Mouse (Mus musculus) lung, postnatal 14 days (tissue): ENCODE measurements around the gene Nsg2.

Experiments used
- DNase-seq: peaks from one replicate; pipeline ENCODE4 v3.0.0; 2021

Gene Nsg2

GRCm38 (mm10) chr11:32087779-32088442, 87.6 kb downstream of the Nsg2 start:
- no peak for DNase-seq

GRCm38 (mm10) chr11:32095793-32096192, 95.5 kb downstream of the Nsg2 start:
- DNase-seq = no peak

GRCm38 (mm10) chr11:32096346-32096745, 96.1 kb downstream of the Nsg2 start:
- DNase-seq = no peak

GRCm38 (mm10) chr11:32101059-32101632, 100.9 kb downstream of the Nsg2 start:
- no peak for DNase-seq

- no peak for DNase-seq
Measured at GRCm38 (mm10) chr11:32102976-32103375, 102.7 kb downstream of the Nsg2 start.

- DNase-seq = no peak
Measured at GRCm38 (mm10) chr11:32104406-32105116, 104.3 kb downstream of the Nsg2 start.

- no peak for DNase-seq
Measured at GRCm38 (mm10) chr11:32105750-32106646, 105.7 kb downstream of the Nsg2 start.

GRCm38 (mm10) chr11:32106647-32106985, 106.4 kb downstream of the Nsg2 start:
- DNase-seq = no peak

GRCm38 (mm10) chr11:32108441-32108840, 108.2 kb downstream of the Nsg2 start:
- no peak for DNase-seq
